Mouse (Mus musculus): ENCODE measurements at regions not wholly inside any gene's neighbourhood (a gene's known extent, or its start where the extent isn't known, plus 50 kb on each side); places are given as distances from the start of the nearest gene placed in this dataset.

DNA sequence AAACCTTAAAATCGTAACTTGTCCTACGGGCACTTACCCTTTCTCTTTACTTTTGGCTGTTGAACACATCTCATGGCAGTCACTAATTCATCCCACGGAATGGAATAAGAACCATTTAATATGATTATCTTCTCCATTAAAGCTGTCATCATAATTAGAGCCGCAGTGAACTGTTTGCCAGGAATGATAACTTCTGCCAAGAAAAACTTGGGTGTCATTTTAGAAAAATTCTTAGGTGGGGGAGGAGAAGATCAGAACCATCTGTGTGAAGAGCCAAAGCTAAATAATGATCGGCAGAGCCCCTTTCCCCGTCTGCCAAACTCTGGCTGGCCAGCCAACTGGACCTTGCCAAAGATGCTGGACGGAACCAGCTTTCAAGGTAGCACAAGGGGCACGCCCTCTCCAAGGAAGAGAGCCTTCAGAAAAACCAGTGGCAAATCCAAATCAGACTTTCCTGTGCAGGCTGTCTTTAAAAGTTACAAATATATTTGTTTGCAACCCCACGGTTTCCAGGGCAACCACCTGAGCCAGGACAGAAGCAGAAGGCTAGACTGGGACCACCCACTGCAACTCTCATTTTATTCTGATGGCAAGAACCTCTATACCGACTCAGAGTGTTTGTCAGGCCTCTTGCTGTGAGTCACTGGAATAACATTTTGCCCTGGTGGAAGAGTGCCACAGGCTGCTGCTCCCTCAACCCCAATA lies 77.9 kb upstream of the Zfp280d start:
- H3K4me2 ChIP-seq (ENCODE audit: low read depth), result no peak overlapping the region
- no peak overlapping the region for H3K4me3 ChIP-seq (ENCODE audit: insufficient read depth in 1 of 2, low read depth in 2 of 2, low read length in 2 of 2)
- H3K27ac ChIP-seq, result no peak overlapping the region
- ATAC-seq (ENCODE audit: insufficient read depth) (no peak), DNase-seq (ENCODE audit: low read depth in 3 of 3, low spot score in 3 of 3) (no peak)
- WGBS (ENCODE audit: insufficient replicate concordance), result 70% methylated on average over 10 of the region's 10 CpGs
- no peak for TF ChIP-seq EP300 (IDR thresholded peaks at IDR 0.05; ENCODE audit: low read depth)
- TF ChIP-seq CTCF (IDR thresholded peaks at IDR 0.05; ENCODE audit: low read depth), result no peak
- no peaks in the 10 kb centered on the region for H3K9me3 ChIP-seq (ENCODE audit: control insufficient read depth, low read length)
- no peak overlapping the region for H3K9ac ChIP-seq (replicated peaks)
- H3K36me3 ChIP-seq (replicated peaks; ENCODE audit: control insufficient read depth, insufficient read depth, low read depth), result no peaks in the 10 kb centered on the region
- H3K27me3 ChIP-seq (ENCODE audit: control insufficient read depth, insufficient read depth, low read length), result no peaks in the 10 kb centered on the region
- H3K4me1 ChIP-seq (replicated peaks; ENCODE audit: control insufficient read depth in 2 of 2, insufficient read depth in 2 of 2, low read length in 1 of 2), result no peaks in the 10 kb centered on the region

DNA sequence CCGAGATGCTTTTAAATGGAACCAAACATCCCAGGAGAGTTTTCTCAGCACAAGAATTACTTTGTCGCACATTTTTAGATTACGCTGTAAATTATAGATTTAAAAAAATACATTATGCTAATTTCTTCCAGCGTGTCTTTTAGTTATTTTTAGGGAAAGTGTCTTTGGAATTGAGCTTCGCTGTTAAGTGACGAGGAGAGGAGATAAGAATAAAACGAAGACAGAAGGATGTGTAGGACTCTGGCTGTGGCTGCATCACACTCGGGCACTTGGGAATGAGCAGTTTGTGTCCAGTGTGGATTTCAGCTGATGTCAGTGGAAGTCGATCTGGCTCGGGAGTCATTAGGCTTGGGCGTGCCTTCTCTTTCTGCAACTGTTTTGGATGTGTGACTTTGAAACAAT lies 77.3 kb upstream of the Zfp280d start:
- 69% methylated on average over 11 of the region's 11 CpGs for WGBS (ENCODE audit: insufficient replicate concordance)
- no peak overlapping the region for H3K4me2 ChIP-seq (ENCODE audit: low read depth)
- no peak for DNase-seq (ENCODE audit: low read depth in 3 of 3, low spot score in 3 of 3)
- H3K4me1 ChIP-seq (replicated peaks; ENCODE audit: control insufficient read depth in 2 of 2, insufficient read depth in 2 of 2, low read length in 1 of 2), result no peaks in the 10 kb centered on the region
- H3K27me3 ChIP-seq (ENCODE audit: control insufficient read depth, insufficient read depth, low read length), result no peaks in the 10 kb centered on the region
- H3K9ac ChIP-seq (replicated peaks), result no peak overlapping the region
- H3K9me3 ChIP-seq (ENCODE audit: control insufficient read depth, low read length), result no peaks in the 10 kb centered on the region
- no peak for ATAC-seq (ENCODE audit: insufficient read depth)
- H3K36me3 ChIP-seq (replicated peaks; ENCODE audit: control insufficient read depth, insufficient read depth, low read depth), result no peaks in the 10 kb centered on the region
- no peak overlapping the region for H3K4me3 ChIP-seq (ENCODE audit: insufficient read depth in 1 of 2, low read depth in 2 of 2, low read length in 2 of 2)
- H3K27ac ChIP-seq, result no peak overlapping the region
- no peak for TF ChIP-seq EP300 (IDR thresholded peaks at IDR 0.05; ENCODE audit: low read depth)
- no peak for TF ChIP-seq CTCF (IDR thresholded peaks at IDR 0.05; ENCODE audit: low read depth)

DNA sequence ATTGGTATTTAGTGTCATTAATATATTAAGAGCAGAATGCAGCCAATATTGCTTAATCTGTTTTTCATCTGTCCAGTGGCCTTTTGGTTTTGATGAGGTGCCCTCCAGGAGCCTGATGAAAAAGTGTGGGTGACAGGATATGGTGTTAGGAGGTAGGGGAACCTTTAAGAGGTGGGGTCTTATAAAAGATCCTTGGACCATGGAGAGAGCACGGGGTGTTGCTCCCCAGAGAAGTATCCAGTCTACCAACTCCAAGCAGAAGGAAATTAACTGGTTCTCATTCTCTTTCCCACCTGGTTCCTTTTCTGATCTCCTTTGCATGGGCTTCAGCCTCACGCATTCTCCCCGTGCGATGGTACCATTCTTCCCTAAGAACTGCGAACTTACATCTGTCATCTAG lies 75.7 kb upstream of the Zfp280d start:
- H3K27ac ChIP-seq, result no peak overlapping the region
- no peak for DNase-seq (ENCODE audit: low read depth in 3 of 3, low spot score in 3 of 3)
- H3K36me3 ChIP-seq (replicated peaks; ENCODE audit: control insufficient read depth, insufficient read depth, low read depth), result no peaks in the 10 kb centered on the region
- no peak overlapping the region for H3K4me2 ChIP-seq (ENCODE audit: low read depth)
- no peaks in the 10 kb centered on the region for H3K4me1 ChIP-seq (replicated peaks; ENCODE audit: control insufficient read depth in 2 of 2, insufficient read depth in 2 of 2, low read length in 1 of 2)
- no peak for ATAC-seq (ENCODE audit: insufficient read depth)
- TF ChIP-seq CTCF (IDR thresholded peaks at IDR 0.05; ENCODE audit: low read depth) (no peak), EP300 (IDR thresholded peaks at IDR 0.05; ENCODE audit: low read depth) (no peak)
- no peaks in the 10 kb centered on the region for H3K9me3 ChIP-seq (ENCODE audit: control insufficient read depth, low read length)
- 70% methylated on average over 5 of the region's 5 CpGs for WGBS (ENCODE audit: insufficient replicate concordance)
- H3K9ac ChIP-seq (replicated peaks), result no peak overlapping the region
- no peaks in the 10 kb centered on the region for H3K27me3 ChIP-seq (ENCODE audit: control insufficient read depth, insufficient read depth, low read length)
- no peak overlapping the region for H3K4me3 ChIP-seq (ENCODE audit: insufficient read depth in 1 of 2, low read depth in 2 of 2, low read length in 2 of 2)

DNA sequence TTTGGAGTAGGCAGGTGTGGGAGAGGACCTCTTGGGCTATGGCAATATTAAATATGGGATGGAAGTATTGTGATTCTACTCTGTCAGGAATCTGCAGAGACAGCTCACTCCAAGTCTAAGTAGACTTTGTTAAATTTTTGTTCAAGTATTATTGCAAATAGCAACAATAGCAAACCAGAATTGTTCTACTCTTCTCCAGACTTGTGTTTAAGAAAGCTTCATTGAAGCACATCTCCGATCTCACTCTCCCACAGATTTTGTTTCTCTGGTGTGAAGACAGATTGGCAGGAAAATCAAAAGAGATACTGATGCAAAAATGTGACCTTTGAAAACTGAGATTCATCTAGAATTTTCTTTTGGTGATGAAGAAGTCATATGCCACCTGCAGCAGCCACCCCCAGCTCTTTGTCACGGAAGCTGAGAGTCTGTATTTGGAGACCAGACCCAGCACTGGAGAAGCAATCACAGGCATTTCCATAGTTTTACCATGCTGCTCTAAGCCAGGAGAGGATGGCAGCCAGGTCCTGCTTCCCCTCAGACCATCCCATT lies 70.2 kb upstream of the Zfp280d start:
- TF ChIP-seq CTCF (IDR thresholded peaks at IDR 0.05; ENCODE audit: low read depth) (no peak), EP300 (IDR thresholded peaks at IDR 0.05; ENCODE audit: low read depth) (no peak)
- Histone ChIP-seq H3K4me1 (replicated peaks; ENCODE audit: control insufficient read depth in 2 of 2, insufficient read depth in 2 of 2, low read length in 1 of 2) (no peaks in the 10 kb centered on the region), H3K27me3 (ENCODE audit: control insufficient read depth, insufficient read depth, low read length) (no peaks in the 10 kb centered on the region), H3K4me3 (ENCODE audit: insufficient read depth in 1 of 2, low read depth in 2 of 2, low read length in 2 of 2) (no peak overlapping the region), H3K9me3 (ENCODE audit: control insufficient read depth, low read length) (no peaks in the 10 kb centered on the region), H3K9ac (replicated peaks) (no peak overlapping the region), H3K4me2 (ENCODE audit: low read depth) (no peak overlapping the region), H3K36me3 (replicated peaks; ENCODE audit: control insufficient read depth, insufficient read depth, low read depth) (no peaks in the 10 kb centered on the region), H3K27ac (no peak overlapping the region)
- WGBS (ENCODE audit: insufficient replicate concordance), result 76% methylated on average over 2 of the region's 2 CpGs
- ATAC-seq (ENCODE audit: insufficient read depth), result no peak
- DNase-seq (ENCODE audit: low read depth in 3 of 3, low spot score in 3 of 3), result no peak

DNA sequence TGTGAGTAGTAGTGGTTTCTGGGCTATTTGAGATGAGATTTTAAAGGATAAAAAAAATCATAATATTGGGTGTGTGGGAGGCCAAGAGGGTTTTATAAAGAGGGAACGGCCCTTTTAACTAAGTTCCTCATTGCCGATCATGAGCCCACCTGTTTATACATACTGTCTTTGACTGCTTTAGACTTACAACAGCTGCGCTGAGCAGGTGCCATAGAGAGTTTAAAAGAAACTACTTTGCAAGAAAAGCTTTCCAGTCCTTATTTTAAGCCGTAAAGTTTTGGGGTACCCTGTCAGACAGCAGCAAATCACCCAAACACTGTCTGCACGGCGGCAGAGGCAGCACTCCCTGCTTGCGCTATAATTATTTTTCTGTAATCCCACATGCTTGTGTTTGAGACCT lies 68.8 kb upstream of the Zfp280d start:
- no peaks in the 10 kb centered on the region for H3K27me3 ChIP-seq (ENCODE audit: control insufficient read depth, insufficient read depth, low read length)
- ATAC-seq (ENCODE audit: insufficient read depth) (no peak), DNase-seq (ENCODE audit: low read depth in 3 of 3, low spot score in 3 of 3) (no peak)
- H3K4me1 ChIP-seq (replicated peaks; ENCODE audit: control insufficient read depth in 2 of 2, insufficient read depth in 2 of 2, low read length in 1 of 2), result no peaks in the 10 kb centered on the region
- H3K27ac ChIP-seq, result no peak overlapping the region
- no peak overlapping the region for H3K9ac ChIP-seq (replicated peaks)
- 73% methylated on average over 7 of the region's 7 CpGs for WGBS (ENCODE audit: insufficient replicate concordance)
- no peaks in the 10 kb centered on the region for H3K36me3 ChIP-seq (replicated peaks; ENCODE audit: control insufficient read depth, insufficient read depth, low read depth)
- H3K4me2 ChIP-seq (ENCODE audit: low read depth), result no peak overlapping the region
- TF ChIP-seq CTCF (IDR thresholded peaks at IDR 0.05; ENCODE audit: low read depth) (no peak), EP300 (IDR thresholded peaks at IDR 0.05; ENCODE audit: low read depth) (no peak)
- H3K9me3 ChIP-seq (ENCODE audit: control insufficient read depth, low read length), result no peaks in the 10 kb centered on the region
- H3K4me3 ChIP-seq (ENCODE audit: insufficient read depth in 1 of 2, low read depth in 2 of 2, low read length in 2 of 2), result no peak overlapping the region
